Mouse (Mus musculus) neural tube, embryonic 14.5 days (tissue): ENCODE results near the gene Cdk2ap2. TPM values are rescaled to one million over a fixed set of nuclear protein-coding genes. Genes with fewer than 3 reads are reported as not detected.
"Not testable (repeated sequence)": the region's sequence is repeated elsewhere in the genome, so short reads cannot be mapped to it uniquely, and the experiment has no call there.

Experiments used
- ATAC-seq: fragments of 200-750 bp; cut with Nextera tagmentation; 2 replicates; pipeline ENCODE4 v1.8.0; 2017; ENCODE audit warnings: low read depth, mild to moderate bottlenecking, moderate TSS enrichment, moderate library complexity
- H3K27ac ChIP-seq: fragments of 300-500 bp; sonication (generic); 2 replicates; pipeline ENCODE4 v1.5.1; 2014; ENCODE audit warnings: low read depth, mild to moderate bottlenecking, control low read depth, low read length, moderate library complexity, mixed read lengths
- H3K27me3 ChIP-seq: fragments of 300-500 bp; sonication (generic); 2 replicates; pipeline ENCODE4 v1.6.1; 2014; ENCODE audit warnings: low read length; ENCODE audit not compliant: control insufficient read depth, insufficient read depth
- H3K36me3 ChIP-seq: fragments of 300-500 bp; sonication (generic); 2 replicates; pipeline ENCODE4 v1.6.1; 2014; ENCODE audit warnings: low read length, mixed read lengths; ENCODE audit not compliant: control insufficient read depth, insufficient read depth
- H3K4me1 ChIP-seq: fragments of 300-500 bp; sonication (generic); 2 replicates; pipeline ENCODE4 v1.6.1; 2014; ENCODE audit warnings: low read length; ENCODE audit not compliant: control insufficient read depth, insufficient read depth
- H3K4me2 ChIP-seq: fragments of 300-500 bp; sonication (generic); 2 replicates; pipeline ENCODE4 v1.6.1; 2014; ENCODE audit warnings: mild to moderate bottlenecking, low read depth, low read length, control low read depth
- H3K4me3 ChIP-seq: fragments of 300-500 bp; sonication (generic); 2 replicates; pipeline ENCODE4 v1.5.1; 2014; ENCODE audit warnings: low read depth, low read length, control low read depth, mixed read lengths
- H3K9ac ChIP-seq: fragments of 300-500 bp; sonication (generic); replicated peaks from 2 replicates; pipeline ENCODE4 v1.6.1; 2014; ENCODE audit warnings: low read depth, mild to moderate bottlenecking, control low read depth, low read length, mixed read lengths
- H3K9me3 ChIP-seq: fragments of 300-500 bp; sonication (generic); 2 replicates; pipeline ENCODE4 v1.6.1; 2016; ENCODE audit warnings: low read length; ENCODE audit not compliant: control insufficient read depth
- WGBS: fragments of 180-500 bp; shearing (Covaris S2); extraction: QIAGEN DNeasy Blood & Tissue Kit; methylation state at CpG from one replicate; pipeline ENCODE4 v1.1.7; 2014; 5-methylcytosine and 5-hydroxymethylcytosine counted together
- polyA plus RNA-seq: library from polyadenylated mRNA; unstranded; fragments of >200 nt; fragmentation: Nextera tagmentation; extraction: Ambion mirVana; gene quantifications from 2 replicates; pipeline ENCODE4 v1.2.1, GENCODE M21; 2014

Gene Cdk2ap2
- polyA plus RNA-seq, 1 experiment from 2014 or later, result 81.1 TPM

DNA sequence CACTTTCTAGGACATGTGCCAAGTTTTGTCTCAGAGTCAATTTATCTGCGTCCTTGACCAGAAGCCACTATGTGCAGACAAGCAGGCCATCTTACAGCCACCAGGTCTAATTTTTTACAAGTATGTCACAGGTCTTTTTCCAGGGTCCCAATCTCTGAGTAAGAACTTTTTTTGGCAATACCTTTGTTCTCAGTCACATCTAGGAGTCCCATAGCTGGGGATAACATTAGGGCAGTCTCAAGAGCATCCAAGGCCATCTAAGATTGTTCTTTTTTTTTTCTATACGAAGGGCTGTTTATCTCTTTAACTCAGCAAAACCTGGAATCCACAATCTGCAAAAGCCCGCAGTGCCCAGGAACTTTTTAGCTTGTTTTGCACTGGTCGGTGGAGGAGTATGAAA, 33.6 kb upstream of the Cdk2ap2 start:
- H3K4me2 ChIP-seq, H3K27ac ChIP-seq, ATAC-seq, H3K4me1 ChIP-seq, H3K27me3 ChIP-seq, H3K9me3 ChIP-seq, H3K4me3 ChIP-seq, H3K9ac ChIP-seq, H3K36me3 ChIP-seq: not testable (repeated sequence)
- WGBS, result 96% methylated on average over 2 of the region's 4 CpGs

DNA sequence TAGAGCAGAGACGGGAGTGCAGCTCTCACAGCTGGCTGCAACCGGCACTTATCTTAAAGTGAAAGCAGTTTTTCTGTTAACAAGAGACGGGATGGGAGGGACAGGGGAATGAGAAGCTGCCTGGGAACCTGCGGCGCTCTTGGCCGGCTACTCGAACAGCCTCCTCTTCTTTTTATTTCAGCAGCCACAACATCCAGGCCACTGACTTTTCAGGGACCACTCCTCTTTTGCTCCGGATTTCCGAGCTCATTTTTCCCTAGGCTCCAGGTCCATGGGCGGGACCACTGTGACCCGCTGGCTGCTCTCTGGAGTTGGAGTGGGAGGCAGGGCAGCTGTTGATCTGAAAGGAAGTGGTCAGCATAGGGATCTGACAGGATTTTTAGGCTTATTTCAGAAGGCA, 32.5 kb upstream of the Cdk2ap2 start:
- 45% methylated on average over 2 of the region's 11 CpGs for WGBS
- not testable (repeated sequence) for H3K4me3 ChIP-seq, H3K27me3 ChIP-seq, H3K36me3 ChIP-seq, ATAC-seq, H3K4me1 ChIP-seq, H3K27ac ChIP-seq, H3K9ac ChIP-seq, H3K9me3 ChIP-seq, H3K4me2 ChIP-seq

DNA sequence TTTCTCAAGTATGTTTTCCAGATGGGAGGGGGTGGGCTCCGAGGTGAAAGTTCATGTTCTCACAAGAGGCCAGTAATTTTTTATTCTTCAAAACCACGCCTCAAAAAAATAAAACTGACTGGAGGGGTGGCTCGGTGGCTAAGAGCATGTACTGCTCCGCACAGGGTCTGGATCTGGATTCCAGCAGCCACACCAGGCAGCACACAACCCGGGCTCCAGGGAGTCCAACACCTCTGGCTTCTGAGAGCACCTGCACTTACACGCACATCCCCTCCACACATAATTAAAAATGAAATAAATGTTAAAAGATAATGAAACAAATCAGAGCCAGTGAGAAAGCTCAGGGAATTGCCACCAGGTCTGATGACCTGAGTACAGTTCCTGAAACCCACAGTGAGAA, 30.7 kb upstream of the Cdk2ap2 start:
- Histone ChIP-seq H3K4me1 (no peaks in the 10 kb centered on the region), H3K27ac (no peak overlapping the region), H3K27me3 (no peaks in the 10 kb centered on the region), H3K4me3 (no peak overlapping the region), H3K9ac (no peak overlapping the region), H3K36me3 (no peaks in the 10 kb centered on the region), H3K9me3 (no peaks in the 10 kb centered on the region), H3K4me2 (no peak overlapping the region)
- WGBS, result 88% methylated on average over 6 of the region's 6 CpGs
- no peak for ATAC-seq

DNA sequence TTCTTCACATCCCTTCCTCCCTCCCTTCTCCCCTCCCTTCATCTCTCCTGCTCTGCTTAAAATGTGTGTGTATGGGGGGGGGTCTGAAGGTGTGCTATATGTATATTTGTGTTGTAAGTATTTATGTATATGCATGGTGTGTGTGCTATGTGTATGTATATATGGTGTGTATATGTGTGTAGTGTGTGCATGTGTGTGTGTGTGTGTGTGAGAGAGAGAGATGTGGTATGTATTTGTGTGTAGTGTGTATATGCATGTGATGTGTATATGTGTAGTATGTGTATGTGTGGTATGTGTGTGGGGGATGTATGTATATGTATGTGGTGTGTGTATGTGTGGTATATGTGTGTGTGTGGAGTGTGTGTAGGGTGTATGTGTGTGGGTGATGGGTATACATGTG, 30.1 kb upstream of the Cdk2ap2 start:
- H3K4me1 ChIP-seq, result no peaks in the 10 kb centered on the region
- no peaks in the 10 kb centered on the region for H3K36me3 ChIP-seq
- H3K9ac ChIP-seq, result no peak overlapping the region
- no peak overlapping the region for H3K4me3 ChIP-seq
- no peak overlapping the region for H3K27ac ChIP-seq
- H3K27me3 ChIP-seq, result no peaks in the 10 kb centered on the region
- H3K9me3 ChIP-seq, result no peaks in the 10 kb centered on the region
- H3K4me2 ChIP-seq, result no peak overlapping the region
- ATAC-seq, result no peak

DNA sequence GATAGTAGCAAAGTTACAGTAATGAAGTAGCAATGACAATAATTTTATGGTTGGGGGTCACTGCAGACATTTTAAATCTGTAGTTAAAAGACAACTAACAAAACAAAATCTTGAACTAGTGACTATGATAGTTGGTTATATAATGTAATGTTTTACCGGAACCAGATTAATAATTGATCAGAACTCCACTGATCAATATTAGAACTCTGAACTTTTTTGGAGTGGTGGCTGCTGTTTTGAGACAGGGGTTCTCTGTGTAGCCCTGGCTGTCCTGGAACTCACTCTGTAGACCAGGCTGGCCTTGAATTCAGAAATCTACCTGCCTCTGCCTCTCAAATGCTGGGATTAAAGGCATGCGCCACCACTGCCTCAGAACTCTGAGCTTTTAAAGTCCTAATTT, 28.7 kb upstream of the Cdk2ap2 start:
- not testable (repeated sequence) for H3K4me1 ChIP-seq, ATAC-seq, H3K27me3 ChIP-seq, H3K4me3 ChIP-seq, H3K36me3 ChIP-seq, H3K9me3 ChIP-seq, H3K4me2 ChIP-seq, H3K27ac ChIP-seq, H3K9ac ChIP-seq
- 93% methylated on average over 2 of the region's 2 CpGs for WGBS

DNA sequence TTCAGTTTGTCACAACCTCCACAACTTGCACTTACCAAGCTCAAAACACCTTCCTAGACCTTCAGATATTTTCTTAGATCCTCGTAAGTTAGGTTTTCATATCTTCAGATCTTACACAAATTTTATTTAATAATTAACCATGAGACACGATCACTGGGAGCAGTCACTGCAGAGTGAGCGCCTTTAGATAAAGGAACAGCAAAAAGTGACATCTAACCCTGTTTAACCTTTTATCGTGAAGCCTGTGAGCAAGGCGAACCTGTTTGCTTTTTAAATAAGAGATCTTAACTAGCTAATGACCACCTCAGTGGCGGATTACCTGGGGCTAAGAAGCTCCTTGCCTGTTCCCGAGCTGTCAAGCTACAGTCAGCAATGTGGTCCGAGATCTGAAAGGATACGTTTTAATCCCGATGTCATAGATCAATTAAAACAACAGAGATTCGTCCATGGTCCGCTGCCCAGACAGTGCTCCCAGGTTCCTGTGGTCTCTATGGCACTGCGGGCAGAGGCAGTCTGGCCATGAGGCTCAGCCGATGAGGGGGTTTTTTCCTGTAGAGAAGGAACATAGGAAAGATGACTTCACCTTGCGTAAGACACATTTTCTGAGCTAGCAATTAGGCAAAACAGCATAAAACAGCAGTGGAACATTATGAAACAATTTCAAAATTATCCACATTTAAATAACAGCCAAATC, 28.1 kb upstream of the Cdk2ap2 start:
- H3K9ac ChIP-seq, result no peak overlapping the region; the same call in 1 of the 2 replicates
- H3K4me1 ChIP-seq, result no peaks in the 10 kb centered on the region
- no peaks in the 10 kb centered on the region for H3K9me3 ChIP-seq
- H3K4me2 ChIP-seq, result no peak overlapping the region
- no peaks in the 10 kb centered on the region for H3K27me3 ChIP-seq
- ATAC-seq, result no peak
- H3K4me3 ChIP-seq, result no peak overlapping the region
- WGBS, result 74% methylated on average over 15 of the region's 15 CpGs
- no peak overlapping the region for H3K27ac ChIP-seq
- H3K36me3 ChIP-seq, result no peaks in the 10 kb centered on the region

DNA sequence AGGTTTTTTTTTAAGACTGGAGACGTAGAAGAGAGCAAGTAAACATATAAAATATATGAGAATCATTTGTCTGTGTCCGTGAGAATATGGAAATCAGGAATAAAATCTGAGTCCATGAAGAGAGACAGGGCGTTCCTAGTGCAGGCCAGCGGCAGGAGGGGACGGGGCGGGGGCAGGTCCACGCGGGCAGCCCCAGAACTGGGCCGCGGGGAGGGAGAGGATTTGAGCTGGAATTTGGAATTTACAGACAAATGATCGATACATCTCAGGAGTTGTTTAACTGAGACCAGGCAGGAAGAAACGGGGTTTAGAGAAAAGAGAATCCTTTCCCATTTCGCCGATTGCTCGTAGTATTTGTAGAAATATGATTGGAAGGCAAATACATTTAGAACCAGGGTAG, 26.7 kb upstream of the Cdk2ap2 start:
- Histone ChIP-seq H3K27me3 (no peaks in the 10 kb centered on the region), H3K4me3 (no peak overlapping the region), H3K4me1 (no peaks in the 10 kb centered on the region), H3K9me3 (no peaks in the 10 kb centered on the region), H3K9ac (no peak overlapping the region), H3K36me3 (no peaks in the 10 kb centered on the region), H3K27ac (no peak overlapping the region), H3K4me2 (no peak overlapping the region)
- 80% methylated on average over 15 of the region's 15 CpGs for WGBS
- no peak for ATAC-seq

DNA sequence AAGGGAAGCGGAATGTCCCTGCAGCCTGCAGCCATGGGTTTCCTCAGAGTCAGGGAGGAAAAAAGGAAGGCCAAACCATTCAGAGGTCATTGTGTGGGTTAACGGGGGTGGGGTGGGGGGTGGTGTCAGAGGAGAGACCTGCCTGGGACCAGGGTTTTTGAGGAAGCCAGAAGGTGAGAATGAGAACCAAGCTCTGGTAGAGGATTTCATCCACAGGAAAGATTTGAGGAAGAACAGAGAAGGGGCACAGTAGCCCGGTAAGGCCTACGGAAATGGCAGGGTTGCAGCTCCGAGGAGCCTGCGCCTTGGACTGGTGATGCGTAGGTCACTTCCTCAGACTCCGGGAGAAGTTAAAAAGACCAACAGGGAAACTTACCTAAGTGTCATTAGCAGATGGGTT, 26.2 kb upstream of the Cdk2ap2 start:
- ATAC-seq, result no peak
- 82% methylated on average over 8 of the region's 8 CpGs for WGBS
- H3K4me3 ChIP-seq, result no peak overlapping the region

DNA sequence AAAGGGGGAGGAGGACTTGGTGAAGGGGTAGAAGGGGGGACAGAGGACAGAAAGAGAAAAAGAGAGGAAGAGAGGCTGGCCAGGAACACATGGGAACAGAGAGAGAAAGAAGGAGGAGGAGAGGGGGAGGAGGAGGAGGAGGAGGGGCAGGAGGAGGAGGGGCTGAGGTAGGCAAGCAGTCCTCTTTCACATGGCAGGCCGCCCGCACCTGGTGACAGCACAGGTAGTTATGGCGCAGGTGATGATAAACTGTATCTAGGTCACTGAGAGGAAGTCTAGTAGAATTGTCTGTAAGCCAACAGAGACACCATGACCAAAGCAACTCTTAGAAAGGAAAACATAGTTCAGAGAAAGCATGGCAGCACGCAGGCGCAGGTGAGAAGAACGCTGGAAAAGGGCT, 25.6 kb upstream of the Cdk2ap2 start:
- no peak overlapping the region for H3K27ac ChIP-seq
- ATAC-seq, result no peak
- no peak overlapping the region for H3K9ac ChIP-seq
- no peaks in the 10 kb centered on the region for H3K9me3 ChIP-seq
- no peaks in the 10 kb centered on the region for H3K36me3 ChIP-seq
- H3K4me3 ChIP-seq, result no peak overlapping the region
- H3K4me2 ChIP-seq, result no peak overlapping the region
- H3K27me3 ChIP-seq, result no peaks in the 10 kb centered on the region
- no peaks in the 10 kb centered on the region for H3K4me1 ChIP-seq
- 93% methylated on average over 6 of the region's 6 CpGs for WGBS

More for the DNA sequence above, 26.2 kb upstream of the Cdk2ap2 start:
- no peaks in the 10 kb centered on the region for H3K9me3 ChIP-seq
- no peak overlapping the region for H3K4me2 ChIP-seq
- H3K9ac ChIP-seq, result no peak overlapping the region
- no peaks in the 10 kb centered on the region for H3K36me3 ChIP-seq
- H3K27ac ChIP-seq, result no peak overlapping the region
- H3K4me1 ChIP-seq, result no peaks in the 10 kb centered on the region
- H3K27me3 ChIP-seq, result no peaks in the 10 kb centered on the region
